Mouse (Mus musculus) kidney, embryonic 14.5 days (tissue): ENCODE results near the gene Trim15. TPM values are rescaled to one million over a fixed set of nuclear protein-coding genes. Genes with fewer than 3 reads are reported as not detected.

Experiments
- ATAC-seq: fragments of 200-750 bp; cut with Nextera tagmentation; 2 replicates; pipeline ENCODE4 v1.8.0; 2017; ENCODE audit warnings: moderate number of reproducible peaks, mild to moderate bottlenecking, moderate TSS enrichment, moderate library complexity; ENCODE audit not compliant: low FRiP score, low TSS enrichment
- H3K27ac ChIP-seq: fragments of 300-500 bp; sonication (generic); 2 replicates; pipeline ENCODE4 v1.5.1; 2014; ENCODE audit warnings: low read depth, mild to moderate bottlenecking, low read length, moderate library complexity, mixed read lengths
- H3K27me3 ChIP-seq: fragments of 300-500 bp; sonication (generic); 2 replicates; pipeline ENCODE4 v1.6.1; 2014; ENCODE audit warnings: mild to moderate bottlenecking, low read length; ENCODE audit not compliant: control insufficient read depth, insufficient read depth
- H3K36me3 ChIP-seq: fragments of 300-500 bp; sonication (generic); 2 replicates; pipeline ENCODE4 v1.6.1; 2014; ENCODE audit warnings: low read length, mixed read lengths; ENCODE audit not compliant: control insufficient read depth, insufficient read depth
- H3K4me1 ChIP-seq: fragments of 300-500 bp; sonication (generic); 2 replicates; pipeline ENCODE4 v1.6.1; 2014; ENCODE audit warnings: low read length, mixed read lengths; ENCODE audit not compliant: control insufficient read depth, insufficient read depth
- H3K4me2 ChIP-seq: fragments of 300-500 bp; sonication (generic); replicated peaks from 2 replicates; pipeline ENCODE4 v1.6.1; 2014; ENCODE audit warnings: low read depth, mild to moderate bottlenecking, low read length
- H3K4me3 ChIP-seq: fragments of 300-500 bp; sonication (generic); 2 replicates; pipeline ENCODE4 v1.5.1; 2014; ENCODE audit warnings: mild to moderate bottlenecking, low read length
- H3K9ac ChIP-seq: fragments of 300-500 bp; sonication (generic); 2 replicates; pipeline ENCODE4 v1.6.1; 2014; ENCODE audit warnings: low read depth, mild to moderate bottlenecking, low read length, moderate library complexity
- H3K9me3 ChIP-seq: fragments of 300-500 bp; sonication (generic); 2 replicates; pipeline ENCODE4 v1.6.1; 2016; ENCODE audit warnings: low read length; ENCODE audit not compliant: control insufficient read depth
- WGBS: fragments of 180-500 bp; shearing (Covaris S2); extraction: QIAGEN DNeasy Blood & Tissue Kit; methylation state at CpG from one replicate; pipeline ENCODE4 v1.1.7; 2014; 5-methylcytosine and 5-hydroxymethylcytosine counted together
- polyA plus RNA-seq: library from polyadenylated mRNA; unstranded; fragments of >200 nt; fragmentation: Nextera tagmentation; extraction: Ambion mirVana; gene quantifications from 2 replicates; pipeline ENCODE4 v1.2.1, GENCODE M21; 2014

The Trim15 gene
- 0.10 and 0.23 TPM in 2 replicates for polyA plus RNA-seq

DNA sequence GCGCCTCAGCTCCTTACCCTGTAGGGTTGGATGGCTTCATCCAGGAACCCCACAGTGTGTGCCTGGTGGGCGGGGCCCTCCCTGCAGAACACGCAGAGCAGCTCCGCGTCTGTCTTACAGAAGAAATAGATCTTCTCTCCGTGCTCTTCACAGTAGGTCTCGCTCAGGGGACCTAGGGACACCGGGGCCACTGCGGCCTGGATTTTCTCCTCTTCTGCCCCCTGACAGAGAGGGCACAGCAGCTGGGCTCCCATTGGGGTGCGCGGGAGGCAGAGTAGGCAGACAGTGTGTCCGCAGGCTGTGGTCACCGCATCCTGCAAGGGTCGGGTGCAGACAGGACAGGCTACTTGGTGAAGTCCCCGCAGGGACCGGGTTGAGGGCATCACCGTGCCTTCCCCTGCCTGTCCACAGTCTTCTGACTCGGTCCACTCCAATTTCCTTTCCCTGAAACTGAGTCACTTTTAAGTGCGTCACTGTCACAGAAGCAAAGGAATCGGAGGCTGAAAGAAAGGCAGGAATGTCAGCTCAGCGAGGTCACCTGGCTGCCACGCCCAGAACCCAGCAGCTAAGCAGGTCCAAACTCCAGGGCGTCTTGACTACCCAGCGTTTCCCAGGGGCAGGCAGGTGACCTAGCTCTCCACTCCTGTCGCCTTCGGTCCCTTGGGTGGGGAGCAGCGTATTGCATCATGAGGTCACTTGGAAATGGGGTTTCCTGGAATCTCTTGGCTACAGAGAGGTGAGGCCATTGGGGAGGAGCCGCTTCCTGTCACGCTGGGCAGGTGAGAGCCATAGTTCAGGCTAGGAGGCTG, at the start of gene Trim15:
Gene Trim15 (minus strand): TSS at position 492 of the 809 bp plus-strand sequence.
- 12% methylated on average over 29 of the region's 29 CpGs for WGBS
- H3K27me3 ChIP-seq: peaks cover 26% of the 10 kb centered on the region
- no peaks in the 10 kb centered on the region for H3K36me3 ChIP-seq
- no peaks in the 10 kb centered on the region for H3K4me1 ChIP-seq
- H3K4me3 ChIP-seq: peak within 1 kb of the TSS; percentile 1; the same call in 1 of the 2 replicates
- H3K9ac ChIP-seq: no peak within 1 kb of the TSS
- no peaks in the 10 kb centered on the region for H3K9me3 ChIP-seq
- no peak; the same call in 1 of the 2 replicates for ATAC-seq
- H3K27ac ChIP-seq: no peak within 1 kb of the TSS
- peak within 1 kb of the TSS; percentile 12 for H3K4me2 ChIP-seq

DNA sequence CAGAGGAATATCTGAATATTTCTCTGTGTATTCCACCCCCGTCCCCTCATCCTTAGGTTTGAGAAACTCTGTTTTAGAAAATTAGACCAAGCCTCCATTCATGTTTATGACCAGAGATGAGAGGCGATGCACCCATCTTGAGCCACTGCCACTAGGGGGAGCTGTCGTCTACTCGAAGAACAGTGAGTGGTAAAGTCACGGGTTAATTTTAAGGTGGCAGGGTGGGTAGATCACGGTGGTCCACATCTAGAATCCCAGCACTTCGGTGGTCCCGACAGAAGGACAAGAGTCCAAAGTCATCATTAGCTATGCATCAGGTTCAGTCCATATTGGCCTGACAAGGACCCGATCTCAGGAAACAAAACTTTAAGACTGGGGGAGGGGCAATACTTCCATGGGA, 48.1 kb upstream of the Trim15 start:
- Histone ChIP-seq H3K9me3 (no peaks in the 10 kb centered on the region), H3K9ac (no peak overlapping the region), H3K4me1 (no peaks in the 10 kb centered on the region), H3K4me2 (no peak overlapping the region), H3K4me3 (no peak overlapping the region), H3K27ac (no peak overlapping the region), H3K27me3 (no peaks in the 10 kb centered on the region), H3K36me3 (no peaks in the 10 kb centered on the region)
- ATAC-seq: 0 out of 2 replicates have a peak, but pooled peaks have one; percentile 12
- 11% methylated on average over 9 of the region's 9 CpGs for WGBS

GRCm38 (mm10) chr17:36914108-36914507, 47.1 kb upstream of the Trim15 start:
- H3K4me3 ChIP-seq: no peak overlapping the region
- no peak overlapping the region for H3K4me2 ChIP-seq
- H3K9ac ChIP-seq: no peak overlapping the region
- no peaks in the 10 kb centered on the region for H3K36me3 ChIP-seq
- 15% methylated on average over 2 of the region's 2 CpGs for WGBS
- H3K27ac ChIP-seq: no peak overlapping the region
- no peak for ATAC-seq
- H3K27me3 ChIP-seq: no peaks in the 10 kb centered on the region
- no peaks in the 10 kb centered on the region for H3K9me3 ChIP-seq
- no peaks in the 10 kb centered on the region for H3K4me1 ChIP-seq

- H3K4me1 ChIP-seq: no peaks in the 10 kb centered on the region
- no peaks in the 10 kb centered on the region for H3K9me3 ChIP-seq
- no peaks in the 10 kb centered on the region for H3K36me3 ChIP-seq
- no peak overlapping the region for H3K9ac ChIP-seq
- WGBS: 65% methylated on average over 2 of the region's 2 CpGs
- ATAC-seq: no peak
- no peaks in the 10 kb centered on the region for H3K27me3 ChIP-seq
- no peak overlapping the region for H3K4me3 ChIP-seq
- H3K27ac ChIP-seq: no peak overlapping the region
- H3K4me2 ChIP-seq: no peak overlapping the region
Measured at GRCm38 (mm10) chr17:36912031-36912430, 45.0 kb upstream of the Trim15 start.

- H3K36me3 ChIP-seq: no peaks in the 10 kb centered on the region
- no peak for ATAC-seq
- no peaks in the 10 kb centered on the region for H3K4me1 ChIP-seq
- H3K27me3 ChIP-seq: no peaks in the 10 kb centered on the region
- H3K4me3 ChIP-seq: no peak overlapping the region
- H3K4me2 ChIP-seq: no peak overlapping the region
- H3K9ac ChIP-seq: no peak overlapping the region
- no peak overlapping the region for H3K27ac ChIP-seq
- no peaks in the 10 kb centered on the region for H3K9me3 ChIP-seq
- WGBS: 59% methylated on average over 4 of the region's 4 CpGs
Measured at GRCm38 (mm10) chr17:36909802-36910201, 42.8 kb upstream of the Trim15 start.

DNA sequence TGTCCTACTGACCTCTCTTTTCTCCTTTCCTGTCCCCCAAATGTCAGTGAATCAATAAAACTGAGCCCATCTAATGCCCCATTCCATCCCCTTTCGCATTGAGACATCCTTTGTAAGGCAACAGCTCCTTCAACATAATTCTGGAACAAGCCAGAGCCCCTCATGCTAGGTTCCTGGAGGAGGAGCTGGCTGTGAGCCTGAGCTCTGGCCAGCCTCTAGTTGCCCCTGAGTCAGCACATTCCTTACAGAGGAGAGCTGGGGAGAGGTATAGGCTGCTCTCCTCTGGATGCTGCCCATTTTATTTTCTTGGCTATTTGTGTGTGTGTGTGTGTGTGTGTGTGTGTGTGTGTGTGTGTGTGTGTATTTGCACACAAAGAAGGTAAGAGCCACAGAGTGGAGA, 41.2 kb upstream of the Trim15 start:
- no peaks in the 10 kb centered on the region for H3K36me3 ChIP-seq
- H3K9me3 ChIP-seq: no peaks in the 10 kb centered on the region
- H3K9ac ChIP-seq: no peak overlapping the region
- no peaks in the 10 kb centered on the region for H3K4me1 ChIP-seq
- no peak overlapping the region for H3K27ac ChIP-seq
- ATAC-seq: no peak
- no peak overlapping the region for H3K4me2 ChIP-seq
- no peak overlapping the region for H3K4me3 ChIP-seq
- no peaks in the 10 kb centered on the region for H3K27me3 ChIP-seq
- WGBS: 54% methylated on average over 1 of the region's 1 CpGs

GRCm38 (mm10) chr17:36903651-36904050, 36.6 kb upstream of the Trim15 start:
- whole genome bisulfite sequencing: 81% methylated on average over 3 of the region's 3 CpGs
- Histone ChIP-seq H3K9ac (no peak overlapping the region), H3K4me1 (no peaks in the 10 kb centered on the region), H3K9me3 (no peaks in the 10 kb centered on the region), H3K4me3 (no peak overlapping the region), H3K4me2 (no peak overlapping the region), H3K27me3 (no peaks in the 10 kb centered on the region), H3K27ac (no peak overlapping the region), H3K36me3 (no peaks in the 10 kb centered on the region)
- no peak for ATAC-seq

DNA sequence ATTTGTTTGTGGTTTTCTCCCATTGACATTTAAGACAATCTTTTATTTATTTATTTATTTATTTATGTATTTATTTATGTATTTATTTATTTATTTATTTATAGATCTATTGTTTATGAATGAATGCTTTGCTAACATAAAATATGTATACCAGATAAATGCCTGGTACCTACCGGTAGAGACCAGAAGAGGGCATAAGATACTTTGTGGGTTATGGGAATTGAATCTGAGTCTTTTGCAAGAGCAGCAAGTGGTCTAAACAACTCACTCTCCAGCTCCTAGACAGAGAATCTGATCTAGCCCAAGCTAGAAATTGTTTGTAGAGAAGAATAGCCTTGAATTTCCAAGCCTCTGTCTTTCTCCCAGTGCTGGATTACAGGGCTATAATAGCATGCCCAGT, 33.7 kb upstream of the Trim15 start:
- Histone ChIP-seq H3K9me3 (no peaks in the 10 kb centered on the region), H3K27me3 (no peaks in the 10 kb centered on the region), H3K4me2 (no peak overlapping the region), H3K4me3 (no peak overlapping the region), H3K27ac (no peak overlapping the region), H3K9ac (no peak overlapping the region), H3K4me1 (no peaks in the 10 kb centered on the region), H3K36me3 (no peaks in the 10 kb centered on the region)
- WGBS: 42% methylated on average over 1 of the region's 1 CpGs
- no peak for ATAC-seq

GRCm38 (mm10) chr17:36900001-36900400, 33.0 kb upstream of the Trim15 start:
- no peak overlapping the region for H3K4me2 ChIP-seq
- no peaks in the 10 kb centered on the region for H3K4me1 ChIP-seq
- no peak overlapping the region for H3K4me3 ChIP-seq
- no peak overlapping the region for H3K9ac ChIP-seq
- H3K9me3 ChIP-seq: no peaks in the 10 kb centered on the region
- no peak for ATAC-seq
- H3K36me3 ChIP-seq: no peaks in the 10 kb centered on the region
- WGBS: 87% methylated on average over 5 of the region's 5 CpGs
- H3K27ac ChIP-seq: no peak overlapping the region
- no peaks in the 10 kb centered on the region for H3K27me3 ChIP-seq
